Mouse (Mus musculus): ENCODE results near the gene Nrip2.

Nrip2 gene

DNA sequence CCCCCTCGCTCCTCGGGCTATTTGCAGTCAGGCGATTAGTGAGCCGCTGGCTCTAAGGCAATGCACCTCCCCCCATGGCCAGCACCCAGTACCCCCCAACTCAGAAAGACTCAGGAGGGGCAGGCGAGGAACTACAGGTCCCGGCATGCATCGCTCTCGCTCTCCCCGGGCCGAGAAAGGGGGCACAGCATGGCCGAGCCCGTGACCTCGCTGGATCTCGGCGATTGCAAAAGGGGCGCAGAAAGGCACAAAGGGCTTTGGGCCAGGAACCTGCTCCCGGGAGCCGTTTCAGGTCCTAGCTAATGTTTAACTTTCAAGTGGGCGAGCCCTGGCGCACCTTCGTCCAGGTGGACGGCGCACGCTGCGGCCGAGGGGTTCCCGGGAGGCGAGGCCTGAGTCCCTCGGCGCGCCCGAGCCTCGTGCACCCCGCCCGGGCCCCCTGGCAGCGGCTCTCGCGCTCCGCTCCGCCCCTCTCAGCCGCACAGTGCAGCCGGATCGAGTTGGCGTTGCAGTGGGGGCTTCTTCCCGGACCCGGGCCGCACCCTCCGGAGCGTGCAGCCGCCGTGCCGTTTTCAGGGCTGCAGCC lies 38.7 kb downstream of the Nrip2 start:
- DNase-seq = peak; percentile 79 to 81

DNA sequence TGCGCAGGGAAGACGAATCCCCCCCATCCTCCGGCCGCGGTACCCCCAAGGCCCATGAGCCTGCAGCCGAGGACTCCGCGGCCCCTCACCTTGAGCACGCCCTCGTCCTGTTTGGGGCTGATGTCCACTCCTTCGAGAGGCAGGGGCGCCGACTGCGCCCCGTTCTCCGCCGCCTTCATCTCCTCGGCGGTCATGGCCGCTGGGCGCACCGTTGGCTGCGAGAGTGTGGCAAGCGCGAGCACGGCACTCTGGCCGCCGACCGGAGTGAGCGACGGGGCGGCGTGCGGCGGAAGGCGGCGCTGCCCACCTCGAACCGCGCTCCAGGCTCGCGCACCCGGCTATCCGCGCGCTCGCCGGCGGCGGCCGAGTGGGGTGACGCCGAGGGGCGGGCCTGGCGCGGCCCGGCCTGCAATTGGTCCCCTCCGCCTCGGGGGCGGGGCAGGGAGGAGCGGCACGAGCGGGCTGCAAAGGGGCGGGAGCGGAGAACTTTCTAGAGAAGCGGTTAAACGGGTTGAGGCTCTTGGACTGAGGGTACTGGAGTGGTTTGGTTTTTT lies 39.3 kb downstream of the Nrip2 start, which contains the start of gene Fkbp4:
TSS of gene Fkbp4 (minus strand) at position 361 of the 554 bp plus-strand sequence.
- DNase-seq = peak; percentile 92 to 95

DNA sequence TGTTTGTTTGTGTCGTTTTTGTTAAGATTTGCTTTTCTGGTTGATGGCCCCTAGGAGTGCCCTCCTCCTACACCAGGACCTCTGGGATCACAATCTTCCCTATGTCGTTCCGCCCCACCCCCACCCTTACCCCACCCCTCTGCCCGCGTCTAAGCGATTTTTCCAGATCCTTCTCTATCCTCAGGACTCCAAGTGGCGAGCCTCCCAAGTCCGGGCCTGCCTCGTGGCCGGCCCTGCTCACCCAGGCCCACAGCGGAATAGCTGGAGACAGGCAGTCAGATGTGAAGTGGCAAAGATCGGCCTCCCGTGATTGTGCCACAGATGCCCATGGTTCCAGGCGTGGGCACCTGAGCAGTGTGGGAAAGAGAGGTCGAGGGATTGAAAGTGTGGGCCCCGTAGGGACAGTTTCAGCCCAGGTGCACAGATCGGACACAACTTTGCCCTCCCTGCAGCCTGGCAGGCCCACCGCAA lies 39.8 kb downstream of the Nrip2 start:
- peak; percentile 25 to 37 for DNase-seq

DNA sequence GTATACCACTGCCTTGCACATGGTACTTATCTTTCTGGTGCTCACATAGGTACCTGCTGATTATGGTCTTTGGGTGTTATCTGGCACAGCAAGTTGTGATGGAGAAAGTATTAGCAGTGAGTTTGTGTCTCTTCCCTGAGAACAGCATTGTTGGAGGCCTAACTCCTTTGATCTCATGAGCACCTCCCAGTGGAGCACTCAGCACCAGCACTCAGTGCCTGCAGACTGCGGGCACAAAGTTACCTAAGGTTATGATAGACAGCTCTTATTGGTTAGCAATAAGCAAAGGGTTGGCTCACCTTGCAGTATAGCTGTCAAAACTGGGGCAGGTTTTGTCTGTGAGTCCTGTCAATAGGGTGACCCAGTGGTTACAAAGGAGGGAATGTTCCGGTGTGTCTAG lies 41.1 kb downstream of the Nrip2 start:
- peak in 1 of 2 experiments; percentile 20 for DNase-seq

DNA sequence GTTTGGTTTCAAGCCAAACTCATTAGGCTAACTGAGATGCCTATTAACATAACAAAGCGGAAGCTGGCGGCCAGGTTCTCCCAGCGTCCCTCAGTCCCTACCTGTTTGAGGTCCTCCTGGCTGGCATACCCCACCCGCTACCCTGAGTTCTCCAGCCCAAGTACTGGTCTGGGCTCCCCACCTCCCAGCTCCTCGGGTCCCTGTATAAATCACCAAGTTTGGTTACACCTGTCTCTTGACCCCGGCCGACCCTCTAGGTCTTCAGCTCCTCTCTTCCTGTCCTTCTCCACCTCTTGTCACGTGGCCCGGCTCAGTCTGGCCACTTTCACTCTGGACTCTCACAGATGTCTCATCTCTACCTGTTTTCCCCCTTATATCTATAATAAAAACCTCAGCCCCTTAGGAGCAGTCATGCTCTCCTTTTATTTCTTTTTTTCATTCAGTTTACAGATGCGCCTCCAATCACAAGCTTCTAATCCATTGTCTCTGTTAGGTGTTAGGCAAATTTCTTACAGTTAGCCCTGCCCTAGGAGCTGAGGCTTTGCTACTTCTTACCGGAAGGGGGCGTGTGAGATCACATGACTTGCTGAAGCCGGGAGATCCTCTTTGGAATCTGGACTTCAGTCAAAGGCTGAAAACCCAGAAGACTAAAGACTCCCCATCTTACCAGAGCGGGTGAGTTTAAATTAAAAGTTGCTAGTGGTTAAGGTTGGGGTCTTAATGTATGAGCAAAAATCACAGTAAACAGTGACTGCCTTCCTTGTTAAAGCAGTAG lies 46.9 kb downstream of the Nrip2 start:
- peak; percentile 76 to 80 for DNase-seq

DNA sequence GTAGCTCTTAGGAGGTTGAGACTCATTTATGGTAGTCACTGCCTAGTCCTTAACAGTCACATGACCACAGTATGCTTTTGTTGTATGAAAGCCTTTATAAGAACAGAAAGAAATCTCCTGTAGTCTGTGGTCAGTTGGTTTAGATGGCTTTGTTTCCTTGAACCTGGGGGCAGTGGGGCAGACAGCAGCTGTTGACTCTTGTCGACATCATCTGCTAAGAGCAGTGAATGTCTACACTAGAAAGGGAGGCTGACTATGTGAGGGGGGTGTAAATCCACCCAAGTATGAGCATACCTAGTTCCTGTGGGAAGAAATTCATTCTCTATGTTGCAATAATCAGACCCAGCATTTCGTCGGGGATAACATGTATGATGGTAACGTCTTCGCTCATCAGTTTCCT lies 48.0 kb downstream of the Nrip2 start:
- DNase-seq = no peak

DNA sequence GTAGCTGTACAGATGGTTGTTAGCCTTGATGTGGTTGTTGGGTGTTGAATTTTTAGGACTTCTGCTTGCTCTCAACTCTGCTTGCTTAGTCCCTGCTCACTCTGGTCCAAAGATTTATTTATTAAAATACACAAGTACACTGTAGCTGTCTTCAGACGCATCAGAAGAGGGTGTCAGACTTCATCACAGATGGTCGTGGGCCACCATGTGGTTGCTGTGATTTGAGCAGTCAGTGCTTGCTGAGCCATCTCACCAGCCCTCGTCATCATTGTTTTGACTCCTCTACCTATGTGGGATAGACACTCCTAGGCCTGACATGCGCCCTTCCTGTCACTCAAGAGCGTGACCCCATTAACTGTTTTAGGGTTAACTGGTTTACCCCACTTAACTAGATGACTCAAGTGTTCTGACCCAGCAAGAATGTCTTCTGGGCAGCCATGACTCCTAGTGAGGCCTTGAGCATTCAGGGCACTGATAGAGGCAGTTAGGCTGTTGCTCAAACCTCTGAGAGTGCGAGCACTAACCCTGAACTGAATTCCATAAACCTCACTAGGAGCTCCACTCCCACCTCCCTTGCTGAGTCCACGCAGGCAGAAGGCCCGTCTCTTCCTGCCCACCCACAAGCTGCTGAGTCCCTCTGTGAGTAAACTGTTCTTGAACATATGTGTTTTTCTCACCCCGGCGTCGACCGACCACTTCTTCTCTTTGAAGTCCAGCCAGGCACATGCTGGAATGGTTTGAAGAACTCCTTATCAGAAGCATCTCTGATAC lies 56.9 kb downstream of the Nrip2 start:
- no peak for DNase-seq

DNA sequence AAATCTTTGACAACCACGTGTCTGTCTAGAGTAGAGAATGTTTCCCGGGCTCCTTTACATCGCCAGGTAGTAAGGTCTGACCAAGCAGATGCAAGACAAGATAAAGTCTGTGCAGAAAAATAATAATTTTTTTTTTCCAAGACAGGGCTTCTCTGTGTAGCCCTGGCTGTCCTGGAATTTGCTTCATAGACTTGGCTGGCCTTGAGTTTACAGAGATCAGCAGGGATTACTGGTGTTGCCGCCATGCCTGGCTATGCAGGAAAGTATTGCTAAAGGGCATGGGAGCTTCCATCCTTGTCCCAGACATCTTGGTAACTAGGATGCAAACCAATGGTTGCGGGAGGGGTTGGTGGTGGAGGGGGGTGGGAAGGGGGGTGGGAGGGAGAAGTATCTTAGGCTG lies 58.1 kb downstream of the Nrip2 start:
- DNase-seq = no peak

DNA sequence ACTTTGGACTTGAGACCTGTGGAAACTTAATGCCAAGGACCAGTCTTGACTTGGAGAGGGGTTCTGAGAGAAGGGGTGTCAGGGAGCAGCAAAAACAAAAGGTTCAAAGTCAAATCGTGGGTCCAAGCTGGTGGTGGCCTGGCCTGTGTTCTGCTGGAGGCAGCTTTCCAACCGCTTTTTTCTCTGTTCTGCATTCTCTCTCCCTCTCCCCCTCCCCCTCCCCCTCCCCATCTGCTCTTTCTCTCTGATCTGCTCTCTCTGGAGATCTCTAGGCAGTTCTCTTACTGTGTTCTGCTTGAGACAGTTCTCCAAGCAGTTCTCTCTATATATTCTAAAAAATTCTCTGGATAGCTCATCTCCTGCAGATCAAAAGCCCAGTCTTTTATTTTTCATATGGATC lies 61.2 kb downstream of the Nrip2 start:
- peak; percentile 32 to 37 for DNase-seq

DNA sequence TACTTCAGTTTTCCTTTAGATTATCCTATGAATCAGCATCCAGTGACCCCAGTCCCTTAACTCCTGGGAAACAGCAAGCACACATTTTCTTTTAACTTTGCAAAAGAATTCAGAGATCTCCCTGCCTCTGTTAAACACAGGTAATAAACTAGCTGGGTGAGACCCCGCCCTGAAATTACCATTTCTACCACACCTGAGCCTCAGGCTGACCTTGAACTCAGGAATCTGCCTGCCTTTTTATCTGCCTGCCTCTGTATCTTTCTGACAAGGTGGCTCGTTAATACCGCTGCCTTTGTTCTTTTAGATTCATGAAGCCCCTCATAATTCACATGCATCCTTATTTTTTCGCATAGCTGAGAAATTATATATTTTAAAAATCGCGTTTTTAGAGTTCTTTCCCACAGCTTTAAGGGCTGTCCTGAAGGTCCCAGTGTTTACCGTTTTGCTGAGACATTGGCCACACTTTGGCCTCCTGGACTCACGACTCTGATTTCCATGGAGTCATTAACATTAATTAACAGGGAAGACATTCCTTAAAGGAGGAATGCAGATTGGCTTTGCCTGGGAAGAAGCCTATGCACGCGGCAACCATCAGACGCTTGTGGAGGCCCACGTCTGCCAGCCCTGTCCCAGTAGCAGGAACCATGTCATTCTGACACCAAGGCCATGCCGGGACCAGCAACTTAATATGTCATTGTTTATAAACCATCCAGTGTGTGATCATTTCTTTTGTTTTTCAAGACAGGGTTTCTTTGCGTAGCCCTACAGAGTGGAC lies 61.8 kb downstream of the Nrip2 start:
- no peak for DNase-seq

DNA sequence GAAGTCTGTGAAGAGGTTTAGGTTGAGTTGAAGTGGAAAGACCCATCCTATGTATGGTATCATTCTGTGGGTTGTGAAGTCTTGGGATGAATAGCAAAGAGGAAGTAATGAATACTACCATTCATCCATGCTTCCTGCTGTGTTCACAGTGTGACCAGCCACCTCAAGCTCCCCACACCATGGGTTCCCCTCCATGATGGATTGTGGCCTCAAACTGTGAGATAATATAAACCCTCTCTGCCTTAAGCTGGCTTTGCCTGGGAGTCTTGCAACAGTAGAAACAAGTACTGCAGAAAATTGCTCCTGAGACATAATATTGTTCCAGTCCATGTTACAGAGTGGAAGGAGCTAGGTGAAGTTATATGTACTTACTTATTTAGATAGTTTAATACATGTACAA lies 62.5 kb downstream of the Nrip2 start:
- DNase-seq = no peak

DNA sequence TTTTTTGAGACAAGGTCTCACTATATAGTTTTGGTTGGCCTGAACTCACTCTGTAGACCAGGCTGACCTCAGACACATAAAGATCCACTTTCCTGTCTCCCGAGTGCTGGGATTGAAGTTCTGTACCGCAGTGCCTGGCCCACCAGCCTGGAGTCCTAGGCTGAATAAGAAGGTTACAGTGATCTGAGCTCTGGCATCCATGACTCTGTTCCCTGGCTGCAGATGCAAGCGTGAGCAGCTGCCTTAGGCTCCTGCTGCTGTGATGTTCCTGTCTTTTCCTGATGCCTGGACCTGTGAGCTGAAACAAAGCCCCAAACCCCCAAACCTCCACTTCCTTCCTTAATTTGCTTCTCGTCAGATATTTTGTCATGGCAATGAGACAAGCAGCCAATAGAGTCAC lies 65.9 kb downstream of the Nrip2 start:
- DNase-seq = no peak

Measured in cerebellum, postnatal 14 days (tissue).